Mouse (Mus musculus) adrenal gland, adult 18-20 months (tissue): ENCODE measurements around the gene Fgf15. TPM values are rescaled to one million over a fixed set of nuclear protein-coding genes. Genes with fewer than 3 reads are reported as not detected.

Source experiments
- total RNA-seq, 2 experiments: library from RNA; stranded (reverse); gene quantifications; 1 replicate in 1 of 2; 2 replicates in 1 of 2; pipeline ENCODE4 v1.2.3; 2021

Fgf15 gene
- total RNA-seq, 2 experiments from 2014 or later = 0.36 TPM; not detected in 1

Other genes starting within 250 kb of the Fgf15 start
- gene Ano1, start 144.6 kb upstream of the Fgf15 start, total RNA-seq = 10 to 100 TPM; 21.3 to 30.6 TPM
- gene Fgf3, start 58.4 kb upstream of the Fgf15 start, total RNA-seq = under 1 TPM; 0.50 to 0.80 TPM
- gene Fgf4, start 49.2 kb upstream of the Fgf15 start, total RNA-seq = not detected
- 10 to 100 TPM; 24.2 to 27.4 TPM for gene LTO1, start 18.6 kb downstream of the Fgf15 start, total RNA-seq
- 100 to 1,000 TPM; 140 to 149 TPM for gene Ccnd1, start 43.4 kb downstream of the Fgf15 start, total RNA-seq